Mouse (Mus musculus) hindbrain, postnatal 0 days (tissue): ENCODE measurements around the gene Psmb7. TPM values are rescaled to one million over a fixed set of nuclear protein-coding genes. Genes with fewer than 3 reads are reported as not detected.
A peak's percentile ranks its signal among the peaks of the same experiment; 100 is the strongest.

Experiments used
- ATAC-seq: fragments of 200-750 bp; cut with Nextera tagmentation; 2 replicates; pipeline ENCODE4 v1.8.0; 2017; ENCODE audit warnings: mild to moderate bottlenecking, moderate TSS enrichment, moderate library complexity
- DNase-seq: peaks from one replicate; pipeline ENCODE4 v3.0.0-alpha.2; 2015; ENCODE audit warnings: low spot score
- H3K27ac ChIP-seq: fragments of 300-500 bp; sonication (generic); 2 replicates; pipeline ENCODE4 v1.5.1; 2014; ENCODE audit warnings: mild to moderate bottlenecking
- H3K27me3 ChIP-seq: fragments of 300-500 bp; sonication (generic); 2 replicates; pipeline ENCODE4 v1.6.1; 2014; ENCODE audit warnings: low read length, mixed read lengths; ENCODE audit not compliant: insufficient read depth
- H3K36me3 ChIP-seq: fragments of 300-500 bp; sonication (generic); 2 replicates; pipeline ENCODE4 v1.6.1; 2014; ENCODE audit warnings: low read length, mixed read lengths; ENCODE audit not compliant: insufficient read depth
- H3K4me1 ChIP-seq: fragments of 300-500 bp; sonication (generic); 2 replicates; pipeline ENCODE4 v1.6.1; 2014; ENCODE audit warnings: antibody characterized with exemption, low read length, mixed read lengths; ENCODE audit not compliant: insufficient read depth
- H3K4me2 ChIP-seq: fragments of 300-500 bp; sonication (generic); 2 replicates; pipeline ENCODE4 v1.6.1; 2014; ENCODE audit warnings: low read depth, mild to moderate bottlenecking, low read length, moderate library complexity, mixed read lengths
- H3K4me3 ChIP-seq: fragments of 300-500 bp; sonication (generic); 2 replicates; pipeline ENCODE4 v1.5.1; 2014; ENCODE audit warnings: low read length
- H3K9ac ChIP-seq: fragments of 300-500 bp; sonication (generic); replicated peaks from 2 replicates; pipeline ENCODE4 v1.6.1; 2014; ENCODE audit warnings: mild to moderate bottlenecking, low read length, moderate library complexity, mixed read lengths
- H3K9me3 ChIP-seq: fragments of 300-500 bp; sonication (generic); 2 replicates; pipeline ENCODE4 v1.6.1; 2016; ENCODE audit warnings: low read length, mixed read lengths
- CTCF ChIP-seq: IDR thresholded peaks from 2 replicates; pipeline ENCODE4 v1.5.1; 2016; ENCODE audit warnings: antibody characterized with exemption, control low read depth, low read depth
- WGBS: fragments of 180-500 bp; shearing (Covaris S2); extraction: QIAGEN DNeasy Blood & Tissue Kit; methylation state at CpG from one replicate; pipeline ENCODE4 v1.1.7; 2014; 5-methylcytosine and 5-hydroxymethylcytosine counted together
- polyA plus RNA-seq: library from polyadenylated mRNA; unstranded; fragments of >200 nt; fragmentation: Nextera tagmentation; extraction: Ambion mirVana; gene quantifications from 2 replicates; pipeline ENCODE4 v1.2.1, GENCODE M21; 2015
- total RNA-seq: library from RNA; depleted of rRNA; stranded (reverse); fragments of >200 nt; gene quantifications from 2 replicates; pipeline ENCODE4 v1.2.3, GENCODE M21; 2014

Gene Psmb7
- total and polyA plus RNA-seq, 2 experiments from 2014 or later: 178 to 300 TPM

GRCm38 (mm10) chr2:38623411-38623810 is 20.5 kb downstream of the Psmb7 start:
- H3K27ac ChIP-seq: no peak overlapping the region
- DNase-seq: no peak
- no peak overlapping the region for H3K9ac ChIP-seq
- H3K4me2 ChIP-seq: no peak overlapping the region
- ATAC-seq: no peak
- H3K36me3 ChIP-seq: peaks cover 5% of the 10 kb centered on the region; the same call in 1 of the 2 replicates
- WGBS: 84% methylated on average over 3 of the region's 3 CpGs
- no peak for TF ChIP-seq CTCF
- no peaks in the 10 kb centered on the region for H3K9me3 ChIP-seq
- no peaks in the 10 kb centered on the region for H3K4me1 ChIP-seq
- H3K4me3 ChIP-seq: no peak overlapping the region
- H3K27me3 ChIP-seq: no peaks in the 10 kb centered on the region

DNA sequence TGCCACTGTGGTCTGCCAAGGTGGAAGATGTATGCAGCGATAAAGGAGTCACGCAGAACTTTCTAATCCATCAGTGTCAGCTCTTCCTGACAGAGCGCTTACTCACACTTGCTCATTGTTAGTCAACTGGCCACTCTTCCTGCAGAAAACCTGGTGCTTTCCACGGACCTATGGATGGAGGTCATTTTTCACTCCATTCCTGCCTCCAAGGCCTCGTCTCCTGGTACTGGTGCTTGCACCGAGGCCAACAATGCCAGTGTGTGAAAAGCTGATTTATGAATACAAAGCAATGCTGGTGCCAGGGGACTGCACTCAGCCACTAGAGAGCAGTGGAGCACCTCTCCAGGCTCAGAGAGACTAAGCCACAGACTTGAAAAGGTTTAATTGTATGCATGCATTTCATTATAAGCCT is 22.3 kb downstream of the Psmb7 start:
- peak overlapping the region; percentile 51; the same call in 1 of the 2 replicates for H3K27ac ChIP-seq
- no peaks in the 10 kb centered on the region for H3K27me3 ChIP-seq
- peak; percentile 74 for TF ChIP-seq CTCF
- no peak overlapping the region for H3K4me3 ChIP-seq
- H3K4me1 ChIP-seq: no peaks in the 10 kb centered on the region
- DNase-seq (peak; percentile 83), ATAC-seq (peak; percentile 92)
- no peak overlapping the region for H3K9ac ChIP-seq
- no peaks in the 10 kb centered on the region for H3K9me3 ChIP-seq
- H3K4me2 ChIP-seq: no peak overlapping the region
- H3K36me3 ChIP-seq: no peaks in the 10 kb centered on the region
- WGBS: 32% methylated on average over 6 of the region's 6 CpGs

DNA sequence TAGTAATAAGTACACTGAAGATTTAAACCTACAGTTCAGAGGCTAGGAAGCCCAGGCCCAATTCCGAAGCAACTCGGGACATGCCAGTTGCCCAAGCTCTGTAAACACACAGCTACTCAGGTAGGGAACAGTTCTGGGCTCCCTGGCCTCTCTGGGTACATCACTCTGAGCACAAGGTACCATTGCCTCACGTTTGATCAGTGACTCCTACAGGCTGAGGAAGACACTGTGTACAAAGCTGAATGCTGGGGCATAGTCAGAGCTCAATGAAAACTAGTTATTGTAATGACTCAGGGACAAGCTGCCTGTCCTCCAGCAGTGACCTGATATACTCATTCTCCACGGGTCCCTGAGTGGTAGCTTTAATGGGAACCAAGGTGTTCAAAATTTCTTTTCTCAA is 22.8 kb downstream of the Psmb7 start:
- Histone ChIP-seq H3K27ac (peak overlapping the region; percentile 51; the same call in 1 of the 2 replicates), H3K4me3 (no peak overlapping the region), H3K4me2 (no peak overlapping the region), H3K27me3 (no peaks in the 10 kb centered on the region), H3K4me1 (no peaks in the 10 kb centered on the region), H3K9me3 (no peaks in the 10 kb centered on the region), H3K36me3 (no peaks in the 10 kb centered on the region), H3K9ac (no peak overlapping the region)
- WGBS: 76% methylated on average over 4 of the region's 4 CpGs
- ATAC-seq (no peak), DNase-seq (no peak)
- TF ChIP-seq CTCF: peak; percentile 14; the same call in 1 of the 2 replicates

DNA sequence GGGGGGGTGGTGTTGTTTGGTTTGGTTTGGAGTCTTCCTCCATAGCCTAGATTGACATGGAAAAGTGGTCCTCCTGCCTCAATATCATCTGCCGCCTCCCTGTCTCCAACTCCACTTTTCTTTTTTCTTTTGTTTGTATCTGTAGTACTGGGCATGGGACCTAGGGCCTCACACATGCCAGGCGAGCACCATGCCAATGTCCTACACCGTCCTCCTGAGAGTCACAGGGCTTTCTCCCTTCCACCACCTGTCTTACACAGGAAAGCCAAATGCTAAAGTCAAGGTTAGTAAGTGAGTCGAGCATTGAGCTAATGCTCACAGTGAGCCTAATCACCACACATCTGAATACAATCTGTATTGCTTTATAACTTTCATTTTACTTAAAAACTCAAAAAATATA is 24.1 kb downstream of the Psmb7 start:
- Histone ChIP-seq H3K36me3 (no peaks in the 10 kb centered on the region), H3K9me3 (no peaks in the 10 kb centered on the region), H3K4me2 (no peak overlapping the region), H3K27ac (no peak overlapping the region), H3K4me1 (peaks cover under 1% of the 10 kb centered on the region), H3K27me3 (no peaks in the 10 kb centered on the region), H3K4me3 (no peak overlapping the region), H3K9ac (no peak overlapping the region)
- ATAC-seq (no peak), DNase-seq (no peak)
- 85% methylated on average over 4 of the region's 4 CpGs for WGBS
- no peak for TF ChIP-seq CTCF

DNA sequence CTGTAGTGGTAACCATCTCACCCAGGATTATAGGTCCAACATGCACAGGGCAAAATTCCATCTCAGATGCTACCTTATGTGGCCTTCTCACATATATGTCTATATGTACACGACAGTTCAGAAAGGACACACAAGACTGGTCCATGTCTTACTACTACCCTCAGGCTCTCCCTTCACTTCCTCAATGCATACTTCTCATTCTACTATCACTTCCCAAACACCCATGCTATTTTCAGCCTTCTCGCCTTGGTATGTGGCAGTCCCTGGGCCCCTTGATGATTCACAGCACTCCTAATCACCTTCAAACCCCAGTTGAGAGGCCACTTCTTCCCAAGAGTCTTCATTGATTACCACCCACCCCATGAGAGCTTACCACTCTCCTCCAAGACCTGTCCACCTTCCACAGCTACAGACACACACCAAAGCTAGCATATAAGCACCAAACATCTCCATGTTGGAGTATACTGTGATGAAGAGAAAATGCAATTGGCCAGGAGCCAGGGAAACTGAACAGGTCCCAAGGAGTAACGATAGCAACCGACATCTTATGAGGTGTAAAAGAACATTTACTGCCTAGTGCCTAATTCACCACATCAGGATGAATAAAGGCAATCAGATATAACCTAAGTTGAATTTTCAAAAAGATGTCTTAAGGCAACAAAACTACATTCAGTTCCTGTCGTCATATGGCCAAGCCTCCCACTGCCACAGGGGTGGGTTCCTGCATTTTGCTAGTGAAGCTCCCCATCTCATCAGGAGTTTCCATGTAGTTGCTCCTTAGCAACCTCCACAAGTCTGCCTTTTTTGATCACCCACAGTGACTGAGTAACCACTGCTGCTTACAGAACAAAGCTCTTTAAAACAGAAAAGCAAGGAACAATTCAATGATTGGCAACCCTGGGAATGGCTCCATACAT is 26.7 kb downstream of the Psmb7 start:
- peaks cover 5% of the 10 kb centered on the region for H3K4me1 ChIP-seq
- H3K27me3 ChIP-seq: no peaks in the 10 kb centered on the region
- ATAC-seq: no peak
- H3K4me3 ChIP-seq: no peak overlapping the region
- 71% methylated on average over 5 of the region's 5 CpGs for WGBS
- H3K27ac ChIP-seq: no peak overlapping the region
- no peak for TF ChIP-seq CTCF
- H3K9me3 ChIP-seq: no peaks in the 10 kb centered on the region
- H3K4me2 ChIP-seq: no peak overlapping the region
- DNase-seq: no peak
- H3K9ac ChIP-seq: no peak overlapping the region
- no peaks in the 10 kb centered on the region for H3K36me3 ChIP-seq

DNA sequence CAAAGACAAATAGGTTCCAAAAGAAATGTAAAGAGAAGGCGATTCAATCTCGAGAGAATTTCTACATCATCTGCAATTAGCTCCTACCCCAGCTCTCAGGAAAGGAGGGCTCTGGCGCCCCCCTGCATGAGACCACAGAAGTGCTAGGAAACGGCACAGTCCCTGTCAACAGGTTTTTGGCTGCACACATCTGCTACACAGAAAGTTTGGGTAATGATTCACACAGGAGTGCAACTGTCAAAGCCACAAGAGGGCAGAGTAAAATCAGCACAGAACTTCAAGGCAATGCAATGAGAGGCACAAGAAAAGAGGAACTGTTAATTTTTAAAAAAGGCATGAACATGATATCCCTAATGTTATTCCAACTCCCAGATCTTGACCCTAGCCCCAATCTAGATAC is 27.8 kb downstream of the Psmb7 start:
- Histone ChIP-seq H3K27me3 (no peaks in the 10 kb centered on the region), H3K9ac (no peak overlapping the region), H3K4me2 (no peak overlapping the region), H3K9me3 (no peaks in the 10 kb centered on the region), H3K27ac (peak overlapping the region; percentile 37; the same call in 1 of the 2 replicates), H3K36me3 (no peaks in the 10 kb centered on the region), H3K4me1 (peaks cover 5% of the 10 kb centered on the region), H3K4me3 (no peak overlapping the region)
- DNase-seq: peak; percentile 48
- 43% methylated on average over 4 of the region's 4 CpGs for WGBS
- ATAC-seq: no peak; the same call in 1 of the 2 replicates
- peak; percentile 56 for TF ChIP-seq CTCF

GRCm38 (mm10) chr2:38614437-38614836 is 29.4 kb downstream of the Psmb7 start:
- no peaks in the 10 kb centered on the region for H3K9me3 ChIP-seq
- H3K4me1 ChIP-seq: peaks cover 5% of the 10 kb centered on the region
- H3K36me3 ChIP-seq: no peaks in the 10 kb centered on the region
- no peak overlapping the region for H3K9ac ChIP-seq
- 64% methylated on average over 6 of the region's 6 CpGs for WGBS
- DNase-seq (no peak), ATAC-seq (no peak)
- peak overlapping the region; percentile 37; the same call in 1 of the 2 replicates for H3K27ac ChIP-seq
- no peak overlapping the region for H3K4me2 ChIP-seq
- H3K4me3 ChIP-seq: no peak overlapping the region
- no peak for TF ChIP-seq CTCF
- no peaks in the 10 kb centered on the region for H3K27me3 ChIP-seq
